Mouse (Mus musculus) liver, adult 2 months (tissue): ENCODE data around the gene Lyl1.

Experiments
- CTCF ChIP-seq: fragments of 200-500 bp; IDR thresholded peaks from 2 replicates; pipeline ENCODE4 v1.5.1; 2011; ENCODE audit warnings: low read depth, low read length, control low read depth
- POLR2A ChIP-seq: fragments of 200-500 bp; IDR thresholded peaks from 2 replicates; pipeline ENCODE4 v1.6.1; 2011; ENCODE audit warnings: low read length, control low read depth; ENCODE audit not compliant: insufficient read depth; ENCODE audit errors: extremely low read depth

DNA sequence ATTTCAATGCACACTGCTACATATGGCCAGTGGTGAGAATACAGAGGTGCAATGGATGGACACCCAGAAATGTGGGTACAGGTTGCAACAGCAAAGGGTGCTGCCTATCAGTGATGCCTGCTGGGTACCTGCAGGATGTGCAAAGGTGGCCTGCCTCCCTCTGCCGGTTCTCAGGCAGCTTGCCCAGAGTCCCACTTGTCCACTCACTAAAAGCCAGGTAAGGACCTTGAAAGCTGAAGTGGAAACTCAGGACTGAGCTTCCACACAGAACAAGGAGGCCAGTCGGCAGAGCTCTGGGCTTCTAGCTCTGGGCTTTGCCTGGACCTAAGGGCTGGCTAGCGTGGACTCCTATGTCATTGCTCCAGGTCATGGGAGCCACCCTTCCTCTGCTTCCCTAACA, 10.1 kb downstream of the Lyl1 start:
- no peak for TF ChIP-seq CTCF
- TF ChIP-seq POLR2A, result no peak
